Mouse (Mus musculus) hindbrain, postnatal 0 days (tissue): ENCODE measurements at regions not wholly inside any gene's neighbourhood (a gene's known extent, or its start where the extent isn't known, plus 50 kb on each side); places are given as distances from the start of the nearest gene placed in this dataset.
"Not testable (repeated sequence)": the region's sequence is repeated elsewhere in the genome, so short reads cannot be mapped to it uniquely, and the experiment has no call there.

Experiments used
- ATAC-seq: fragments of 200-750 bp; cut with Nextera tagmentation; 2 replicates; pipeline ENCODE4 v1.8.0; 2017; ENCODE audit warnings: mild to moderate bottlenecking, moderate TSS enrichment, moderate library complexity
- DNase-seq: peaks from one replicate; pipeline ENCODE4 v3.0.0-alpha.2; 2015; ENCODE audit warnings: low spot score
- H3K27ac ChIP-seq: fragments of 300-500 bp; sonication (generic); 2 replicates; pipeline ENCODE4 v1.5.1; 2014; ENCODE audit warnings: mild to moderate bottlenecking
- H3K27me3 ChIP-seq: fragments of 300-500 bp; sonication (generic); 2 replicates; pipeline ENCODE4 v1.6.1; 2014; ENCODE audit warnings: low read length, mixed read lengths; ENCODE audit not compliant: insufficient read depth
- H3K36me3 ChIP-seq: fragments of 300-500 bp; sonication (generic); 2 replicates; pipeline ENCODE4 v1.6.1; 2014; ENCODE audit warnings: low read length, mixed read lengths; ENCODE audit not compliant: insufficient read depth
- H3K4me1 ChIP-seq: fragments of 300-500 bp; sonication (generic); 2 replicates; pipeline ENCODE4 v1.6.1; 2014; ENCODE audit warnings: antibody characterized with exemption, low read length, mixed read lengths; ENCODE audit not compliant: insufficient read depth
- H3K4me2 ChIP-seq: fragments of 300-500 bp; sonication (generic); 2 replicates; pipeline ENCODE4 v1.6.1; 2014; ENCODE audit warnings: low read depth, mild to moderate bottlenecking, low read length, moderate library complexity, mixed read lengths
- H3K4me3 ChIP-seq: fragments of 300-500 bp; sonication (generic); 2 replicates; pipeline ENCODE4 v1.5.1; 2014; ENCODE audit warnings: low read length
- H3K9ac ChIP-seq: fragments of 300-500 bp; sonication (generic); replicated peaks from 2 replicates; pipeline ENCODE4 v1.6.1; 2014; ENCODE audit warnings: mild to moderate bottlenecking, low read length, moderate library complexity, mixed read lengths
- H3K9me3 ChIP-seq: fragments of 300-500 bp; sonication (generic); 2 replicates; pipeline ENCODE4 v1.6.1; 2016; ENCODE audit warnings: low read length, mixed read lengths
- CTCF ChIP-seq: IDR thresholded peaks from 2 replicates; pipeline ENCODE4 v1.5.1; 2016; ENCODE audit warnings: antibody characterized with exemption, control low read depth, low read depth
- WGBS: fragments of 180-500 bp; shearing (Covaris S2); extraction: QIAGEN DNeasy Blood & Tissue Kit; methylation state at CpG from one replicate; pipeline ENCODE4 v1.1.7; 2014; 5-methylcytosine and 5-hydroxymethylcytosine counted together

GRCm38 (mm10) chrX:82249456-82249855, 699.2 kb upstream of the Dmd start:
- not testable (repeated sequence) for H3K4me2 ChIP-seq, H3K4me3 ChIP-seq, H3K9ac ChIP-seq, H3K4me1 ChIP-seq, H3K36me3 ChIP-seq, H3K27ac ChIP-seq, H3K9me3 ChIP-seq, H3K27me3 ChIP-seq, DNase-seq, ATAC-seq
- WGBS = 39% methylated on average over 1 of the region's 1 CpGs

- not testable (repeated sequence) for H3K4me2 ChIP-seq, H3K4me3 ChIP-seq, H3K9me3 ChIP-seq, H3K4me1 ChIP-seq, H3K27me3 ChIP-seq, ATAC-seq, DNase-seq, H3K9ac ChIP-seq, H3K36me3 ChIP-seq, H3K27ac ChIP-seq
- WGBS = 72% methylated on average over 4 of the region's 4 CpGs
Measured at GRCm38 (mm10) chrX:82282376-82282775, 666.3 kb upstream of the Dmd start.

- H3K4me2 ChIP-seq = peak overlapping the region; percentile 51
- no peaks in the 10 kb centered on the region for H3K4me1 ChIP-seq
- DNase-seq (peak; percentile 5), ATAC-seq (0 out of 2 replicates have a peak, but pooled peaks have one; percentile 43)
- no peaks in the 10 kb centered on the region for H3K36me3 ChIP-seq
- 29% methylated on average over 18 of the region's 18 CpGs for WGBS
- no peaks in the 10 kb centered on the region for H3K9me3 ChIP-seq
- no peaks in the 10 kb centered on the region for H3K27me3 ChIP-seq
- no peak overlapping the region for H3K27ac ChIP-seq
- H3K4me3 ChIP-seq = peak overlapping the region; percentile 33
- TF ChIP-seq CTCF = no peak
- H3K9ac ChIP-seq = no peak overlapping the region; the same call in 1 of the 2 replicates
Measured at GRCm38 (mm10) chrX:82310764-82311492, 637.7 kb upstream of the Dmd start.
